Mouse (Mus musculus) megakaryocyte, adult 5-6 weeks (primary cell): ENCODE measurements around the gene Olfr20. TPM values are rescaled to one million over a fixed set of nuclear protein-coding genes. Genes with fewer than 3 reads are reported as not detected.
A peak's percentile ranks its signal among the peaks of the same experiment; 100 is the strongest.
"Not testable (repeated sequence)": the region's sequence is repeated elsewhere in the genome, so short reads cannot be mapped to it uniquely, and the experiment has no call there.

Experiments used
- ATAC-seq: 2 replicates; pipeline ENCODE4 v1.8.0; 2016; ENCODE audit warnings: mild to moderate bottlenecking, inconsistent platforms; ENCODE audit not compliant: poor library complexity, severe bottlenecking
- total RNA-seq, 2 experiments: library from RNA; stranded (forward) in 1 of 2; stranded (reverse) in 1 of 2; fragments of 153-499, 151-499 nt in 1 of 2; fragments of 221-1000, 200-1000 nt in 1 of 2; gene quantifications; 2 replicates each; pipeline versions ENCODE4 v1.2.3 to v1.2.4; 2015 to 2017

Gene Olfr20
- total RNA-seq (2015) (not detected in 2 replicates), total RNA-seq (2017) (not detected in 2 replicates)

DNA sequence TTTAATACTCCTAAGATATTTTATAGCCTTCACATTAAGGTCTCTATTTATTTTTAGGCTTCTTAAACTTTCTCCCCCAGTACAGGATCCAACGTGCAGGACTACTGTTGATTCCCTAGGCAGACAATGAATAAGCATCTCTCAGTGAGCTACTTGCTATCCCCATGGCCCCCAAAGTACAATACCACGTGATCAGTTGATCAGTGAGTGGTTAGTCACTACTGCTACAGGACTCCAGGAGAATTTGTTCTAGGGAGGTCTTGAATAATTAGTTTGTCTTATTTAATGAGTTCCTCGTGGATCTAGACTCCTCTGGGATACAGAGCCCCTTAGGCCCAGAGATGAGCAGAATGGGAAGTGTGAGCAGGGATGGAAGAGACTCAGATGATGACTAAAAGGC is at the start of gene Olfr20:
Gene Olfr20 (plus strand): TSS at position 301 of the 400 bp plus-strand sequence.
- no peak for ATAC-seq

DNA sequence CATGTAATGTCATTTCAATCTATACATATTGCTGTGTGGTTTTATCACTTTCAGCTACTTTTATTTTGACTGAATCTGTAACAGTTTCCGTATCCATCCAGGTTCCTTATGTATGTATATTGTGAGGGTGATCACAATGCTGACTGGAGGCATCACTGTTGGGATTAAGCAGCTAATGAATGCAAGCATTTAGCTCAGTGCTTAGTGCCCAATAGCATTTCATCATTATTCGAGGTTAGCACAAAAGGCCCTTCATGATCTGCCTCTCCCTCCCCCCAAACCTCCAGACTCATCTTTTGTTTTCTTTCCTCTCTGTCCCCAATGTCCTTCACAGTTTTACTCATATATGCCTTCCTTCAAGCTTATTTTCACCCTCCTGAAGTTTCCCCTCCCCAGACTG is 47.5 kb upstream of the Olfr20 start:
- ATAC-seq: no peak

DNA sequence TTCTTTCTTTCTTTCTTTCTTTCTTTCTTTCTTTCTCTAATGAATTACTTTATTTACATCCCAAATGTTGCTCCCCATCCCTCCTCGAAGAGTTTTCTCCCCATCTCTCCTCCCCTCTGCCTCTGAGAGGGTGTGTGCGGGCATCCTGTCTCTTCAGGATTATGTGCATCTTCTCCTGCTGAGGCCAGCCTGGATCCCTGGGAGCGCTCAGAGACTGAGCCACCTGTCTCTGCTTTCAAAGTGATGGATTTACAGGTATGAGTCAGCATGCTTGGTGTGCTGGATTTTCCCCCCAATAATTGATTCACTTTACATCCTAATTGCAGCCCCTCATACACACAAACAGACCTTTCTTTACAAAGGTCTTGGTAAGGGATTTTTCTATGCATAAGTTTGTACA is 34.6 kb upstream of the Olfr20 start:
- no peak for ATAC-seq

DNA sequence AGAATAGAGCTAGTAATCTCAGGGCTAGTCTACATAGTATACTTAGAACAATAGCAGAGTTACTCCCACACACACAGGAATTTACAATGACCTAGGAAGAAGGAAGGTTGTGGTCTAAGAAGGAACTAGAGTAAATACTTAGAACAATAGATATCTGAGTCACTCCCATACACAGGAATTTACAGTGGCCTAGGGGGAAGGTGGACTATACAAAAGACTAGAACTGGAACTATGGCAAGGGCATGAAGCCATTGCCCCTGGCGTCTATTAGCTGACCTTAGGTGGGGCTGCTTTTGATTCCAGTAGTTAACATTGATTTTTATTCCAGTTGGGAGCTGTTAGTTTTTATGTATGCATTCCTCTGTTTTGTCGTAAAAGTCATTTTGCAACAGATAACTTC is 32.0 kb upstream of the Olfr20 start:
- ATAC-seq: not testable (repeated sequence)

DNA sequence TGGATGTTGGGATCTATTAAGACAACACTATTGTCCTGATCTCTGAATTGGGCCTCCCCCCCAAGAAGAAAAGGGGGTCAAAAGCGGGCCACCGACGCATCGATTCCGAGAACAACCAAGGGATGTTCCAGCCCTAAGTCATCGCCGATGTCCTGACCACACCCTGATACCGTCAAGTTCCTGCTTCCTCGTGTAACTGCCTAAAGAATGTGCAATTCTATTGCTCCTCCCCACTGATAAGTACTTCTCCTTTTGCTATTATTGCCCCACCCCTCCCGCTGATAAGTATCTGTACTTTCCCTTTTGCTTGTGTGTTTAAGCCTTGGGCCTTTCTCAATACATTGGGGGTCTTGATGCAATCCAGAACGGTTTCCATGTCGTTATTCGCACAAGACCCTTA is 29.5 kb upstream of the Olfr20 start:
- not testable (repeated sequence) for ATAC-seq

DNA sequence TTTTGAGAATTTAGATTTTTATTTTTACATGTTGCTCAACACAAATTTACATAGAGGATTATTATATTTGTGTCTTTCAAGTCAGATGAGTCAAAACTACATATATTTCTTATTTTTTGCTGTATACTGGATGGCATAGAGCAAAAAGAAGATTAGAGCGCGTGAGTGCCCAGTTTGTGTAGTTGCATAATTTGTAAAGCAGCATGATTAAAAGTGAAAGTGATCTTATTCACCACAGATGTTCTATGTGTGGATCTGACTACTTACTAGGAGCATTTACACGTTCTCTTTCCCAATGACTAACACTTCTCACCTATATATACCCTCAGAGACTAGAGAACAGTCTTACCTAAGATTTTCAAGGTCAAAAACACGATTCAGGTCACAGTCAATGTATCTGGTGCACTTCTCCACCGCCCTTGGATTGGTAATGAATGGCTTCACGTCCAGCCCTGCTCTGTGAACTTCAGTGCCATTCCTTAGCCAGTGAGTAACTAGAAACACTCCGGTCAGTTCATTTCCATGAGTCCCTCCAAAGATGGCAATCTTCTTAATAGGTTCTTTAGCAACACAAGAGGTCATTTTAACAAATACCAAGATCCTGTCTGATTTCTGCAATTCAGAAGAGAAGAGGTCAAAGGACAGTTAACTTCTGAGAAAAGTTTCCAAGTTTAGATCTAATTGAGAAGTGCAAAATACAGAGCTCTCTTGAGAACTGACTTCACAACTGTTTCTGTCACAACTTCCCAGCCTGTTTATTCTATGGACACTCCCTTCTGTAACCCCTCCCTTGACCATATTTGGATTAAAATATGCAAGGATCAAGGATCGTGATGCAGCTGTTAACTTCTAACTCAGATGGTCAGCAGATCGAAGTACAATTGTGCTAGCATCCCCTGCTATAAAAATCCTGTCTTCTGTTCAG is 26.4 kb upstream of the Olfr20 start:
- no peak for ATAC-seq

DNA sequence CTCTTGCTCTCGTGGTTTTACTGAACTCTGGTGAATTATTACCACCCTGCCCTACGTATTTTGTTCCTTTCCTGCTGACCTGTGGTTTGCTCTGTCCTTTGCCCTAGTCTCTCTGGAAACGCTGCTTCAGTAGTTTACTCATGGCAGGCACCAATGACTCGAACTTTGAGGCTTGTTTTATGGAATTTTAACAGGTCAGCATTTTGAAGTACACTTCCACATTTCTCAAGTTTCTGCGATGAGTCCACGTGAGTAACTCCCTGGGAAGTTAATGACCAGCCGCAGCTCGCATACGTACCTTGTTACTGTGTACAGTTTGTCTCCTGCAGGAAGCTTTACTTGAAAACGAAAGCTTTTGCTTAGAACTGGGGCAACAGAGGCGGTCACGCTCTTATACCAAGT is 24.1 kb upstream of the Olfr20 start:
- 0 out of 2 replicates have a peak, but pooled peaks have one; percentile 18 for ATAC-seq

DNA sequence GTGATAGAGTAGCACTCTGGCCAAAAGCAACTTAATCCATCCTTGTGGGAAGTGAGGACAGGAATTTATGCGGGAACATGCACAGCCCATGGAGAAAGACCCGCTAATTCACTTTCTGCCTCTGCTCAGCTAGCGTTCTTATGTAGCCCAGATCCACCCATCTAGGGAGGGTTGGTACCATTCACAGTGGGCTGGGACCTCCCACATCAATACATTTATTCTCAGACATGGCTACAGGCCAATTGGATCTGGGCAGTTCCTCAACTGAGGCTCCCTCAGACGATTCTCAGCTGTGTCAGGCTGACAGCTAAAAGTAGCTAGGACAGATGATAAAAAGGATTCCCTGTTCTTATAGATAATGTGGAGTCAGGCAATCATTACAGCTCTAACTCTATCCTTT is 23.2 kb upstream of the Olfr20 start:
- ATAC-seq: no peak

DNA sequence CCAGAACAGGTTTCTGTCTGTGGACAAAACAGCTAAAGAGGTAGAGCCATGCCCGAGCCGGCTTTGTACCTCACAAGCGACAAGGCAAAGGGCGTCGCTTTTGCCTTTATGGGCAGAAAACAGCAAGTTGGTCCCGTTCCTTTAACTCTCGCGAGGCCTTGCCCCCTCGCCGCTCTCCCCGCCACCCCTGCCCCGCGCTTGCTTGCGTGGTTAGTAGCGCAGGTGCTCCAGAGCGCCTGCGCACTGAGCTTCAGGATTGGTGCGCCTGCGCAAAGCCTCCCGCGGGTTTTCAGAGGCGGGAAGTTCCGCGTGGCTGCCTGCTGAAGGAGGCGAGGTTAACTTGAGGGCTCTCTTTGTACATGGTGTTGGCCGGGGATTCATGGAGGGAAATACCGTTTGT is 21.1 kb upstream of the Olfr20 start, which contains the start of the genes Aspa, Gm49340 and Spata22:
Gene Aspa (minus strand): TSS at position 155 of the 400 bp plus-strand sequence.
Gene Gm49340 (plus strand): TSS at position 300 of the 400 bp plus-strand sequence.
Gene Spata22 (plus strand): TSS at position 300 of the 400 bp plus-strand sequence.
- ATAC-seq: no peak

DNA sequence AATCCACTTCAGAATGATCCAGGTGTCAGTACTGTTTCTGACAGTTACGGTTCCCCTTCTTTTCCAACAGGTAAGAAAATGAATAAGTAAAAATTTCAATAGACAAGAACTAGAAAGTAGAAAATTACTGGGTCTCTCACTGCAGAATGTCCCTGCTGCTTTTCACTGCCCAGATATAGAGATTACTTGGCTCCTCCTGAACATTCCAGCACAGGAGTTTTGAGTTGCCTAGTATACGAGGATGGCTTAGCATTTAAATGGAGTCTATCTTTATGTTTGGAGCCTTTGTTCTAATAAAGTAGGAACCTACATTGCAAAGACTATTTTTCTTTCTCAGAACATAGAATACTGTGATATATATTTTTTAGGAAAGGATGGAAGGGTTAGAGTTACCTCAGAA is 17.2 kb upstream of the Olfr20 start:
- no peak for ATAC-seq

DNA sequence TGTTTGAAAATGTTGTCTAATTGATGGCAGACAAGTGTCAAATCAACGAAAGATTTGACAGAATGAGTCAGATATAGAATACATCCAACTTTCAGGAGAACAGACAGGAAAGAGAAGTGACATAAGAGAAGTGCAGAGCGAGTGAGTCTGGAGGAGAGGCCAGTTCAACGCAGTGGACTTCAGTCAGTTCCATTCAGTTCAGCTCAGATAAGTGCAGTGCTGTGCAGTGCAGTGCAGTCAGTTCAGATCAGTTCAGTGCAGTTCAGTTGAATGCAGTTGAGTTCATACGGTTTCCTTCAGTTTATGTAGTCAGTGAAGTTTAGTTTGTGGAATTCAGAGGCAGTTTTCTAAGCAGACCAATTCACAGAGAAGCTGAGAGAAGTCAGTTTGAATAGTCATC is 13.7 kb upstream of the Olfr20 start:
- ATAC-seq: no peak

DNA sequence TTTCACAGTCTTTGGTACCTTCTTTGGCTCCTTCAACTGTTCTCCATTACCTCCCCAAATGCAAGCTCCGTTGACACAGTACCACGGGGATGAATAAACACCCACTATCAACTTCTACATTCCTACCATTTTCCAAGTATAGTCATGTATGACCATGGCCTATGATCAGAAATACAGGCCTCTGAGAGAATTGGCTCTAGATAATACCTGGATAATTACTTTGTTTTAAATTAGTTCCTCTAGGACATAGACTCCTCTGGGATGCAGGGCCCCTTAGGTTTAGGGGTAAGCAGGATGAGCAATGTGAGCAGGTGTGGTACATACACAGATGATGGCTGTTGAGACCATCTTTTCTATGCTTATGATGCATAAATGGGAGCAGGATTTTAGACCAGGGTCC is 20.4 kb downstream of the Olfr20 start, which contains the start of gene Olfr376:
Gene Olfr376 (plus strand): TSS at position 301 of the 400 bp plus-strand sequence.
- no peak for ATAC-seq

DNA sequence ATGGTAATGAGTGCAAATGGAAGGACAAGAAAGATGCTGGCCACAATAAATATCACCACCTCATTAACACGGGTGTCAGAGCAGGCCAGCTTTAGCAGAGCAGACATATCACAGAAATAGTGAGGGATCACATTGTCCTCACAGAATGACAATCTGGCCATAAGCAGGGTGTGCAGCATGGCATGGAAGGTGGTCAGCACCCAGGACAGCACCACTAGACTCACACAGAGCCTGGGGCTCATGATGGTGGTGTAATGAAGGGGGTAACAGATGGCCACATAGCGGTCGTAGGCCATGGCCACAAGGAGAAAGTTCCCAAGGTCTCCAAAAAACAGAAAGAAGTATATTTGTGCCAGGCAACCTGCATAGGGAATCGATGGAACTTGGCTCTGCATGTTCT is 44.8 kb downstream of the Olfr20 start:
- no peak for ATAC-seq

DNA sequence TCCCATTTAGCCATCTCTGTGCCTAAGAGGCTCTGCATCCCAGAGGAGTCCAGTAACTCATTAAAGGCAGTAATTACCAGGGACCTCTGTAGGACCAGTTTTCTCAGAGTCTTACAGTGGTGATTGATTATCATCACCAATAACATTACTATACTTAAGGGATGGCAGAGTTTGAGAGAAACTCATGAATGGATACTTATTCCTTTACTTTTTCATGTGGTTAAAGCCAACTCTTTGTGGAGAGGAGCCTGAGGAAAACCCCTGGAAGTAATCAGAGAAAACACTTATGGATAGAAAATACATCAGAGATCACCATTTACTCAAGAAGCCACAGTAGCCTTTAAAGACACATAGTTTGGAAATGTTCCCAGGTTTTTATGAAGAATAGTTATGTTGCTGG is 48.9 kb downstream of the Olfr20 start, which contains the start of gene Olfr1:
Gene Olfr1 (minus strand): TSS at position 101 of the 400 bp plus-strand sequence.
- ATAC-seq: no peak

Other genes with a start within 250 kb of the Olfr20 start
- gene Haspin, start 212.5 kb upstream of the Olfr20 start, total RNA-seq (2015): 14.9 and 15.1 TPM in 2 replicates
- gene Haspin, start 212.5 kb upstream of the Olfr20 start, total RNA-seq (2017): 19.2 and 21.8 TPM in 2 replicates
- not detected in 2 replicates for gene P2rx5, start 190.4 kb upstream of the Olfr20 start, total RNA-seq (2015)
- not detected in 2 replicates for gene P2rx5, start 190.4 kb upstream of the Olfr20 start, total RNA-seq (2017)
- gene Emc6, start 173.7 kb upstream of the Olfr20 start, total RNA-seq (2015): 42.9 and 53.0 TPM in 2 replicates
- 28.7 and 29.0 TPM in 2 replicates for gene Emc6, start 173.7 kb upstream of the Olfr20 start, total RNA-seq (2017)
- 13.7 and 19.9 TPM in 2 replicates for gene Tax1bp3, start 173.7 kb upstream of the Olfr20 start, total RNA-seq (2015)
- 16.8 and 18.5 TPM in 2 replicates for gene Tax1bp3, start 173.7 kb upstream of the Olfr20 start, total RNA-seq (2017)
- gene Ctns, start 151.7 kb upstream of the Olfr20 start, total RNA-seq (2015): 18.4 and 19.3 TPM in 2 replicates
- 21.0 and 23.3 TPM in 2 replicates for gene Ctns, start 151.7 kb upstream of the Olfr20 start, total RNA-seq (2017)
- 1.1 and 1.6 TPM in 2 replicates for gene Shpk, start 151.3 kb upstream of the Olfr20 start, total RNA-seq (2015)
- gene Shpk, start 151.3 kb upstream of the Olfr20 start, total RNA-seq (2017): 1.1 and 2.2 TPM in 2 replicates
- not detected in 2 replicates for gene Trpv1, start 116.5 kb upstream of the Olfr20 start, total RNA-seq (2015)
- not detected in 2 replicates for gene Trpv1, start 116.5 kb upstream of the Olfr20 start, total RNA-seq (2017)
- gene Trpv3, start 83.4 kb upstream of the Olfr20 start, total RNA-seq (2015): not detected in 2 replicates
- gene Trpv3, start 83.4 kb upstream of the Olfr20 start, total RNA-seq (2017): not detected in 2 replicates
- 1.1 and 1.3 TPM in 2 replicates for gene Aspa, start 21.2 kb upstream of the Olfr20 start, total RNA-seq (2015)
- 1.7 and 2.2 TPM in 2 replicates for gene Aspa, start 21.2 kb upstream of the Olfr20 start, total RNA-seq (2017)
- gene Gm49340, start 21.0 kb upstream of the Olfr20 start, total RNA-seq (2015): not detected in 2 replicates
- not detected in 2 replicates for gene Gm49340, start 21.0 kb upstream of the Olfr20 start, total RNA-seq (2017)
- not detected in 2 replicates for gene Spata22, start 21.0 kb upstream of the Olfr20 start, total RNA-seq (2015)
- not detected in 2 replicates for gene Spata22, start 21.0 kb upstream of the Olfr20 start, total RNA-seq (2017)
- gene Olfr376, start 20.5 kb downstream of the Olfr20 start, total RNA-seq (2015): not detected in 2 replicates
- not detected in 2 replicates for gene Olfr376, start 20.5 kb downstream of the Olfr20 start, total RNA-seq (2017)
- not detected in 2 replicates for gene Olfr1, start 48.8 kb downstream of the Olfr20 start, total RNA-seq (2015)
- gene Olfr1, start 48.8 kb downstream of the Olfr20 start, total RNA-seq (2017): not detected in 2 replicates
- gene Olfr378, start 77.7 kb downstream of the Olfr20 start, total RNA-seq (2015): not detected in 2 replicates
- gene Olfr378, start 77.7 kb downstream of the Olfr20 start, total RNA-seq (2017): not detected in 2 replicates
- not detected in 2 replicates for gene Olfr380, start 106.7 kb downstream of the Olfr20 start, total RNA-seq (2015)
- gene Olfr380, start 106.7 kb downstream of the Olfr20 start, total RNA-seq (2017): not detected in 2 replicates
- not detected in 2 replicates for gene Olfr381, start 140.8 kb downstream of the Olfr20 start, total RNA-seq (2015)
- not detected in 2 replicates for gene Olfr381, start 140.8 kb downstream of the Olfr20 start, total RNA-seq (2017)
- gene Olfr382, start 166.4 kb downstream of the Olfr20 start, total RNA-seq (2015): not detected in 2 replicates
- gene Olfr382, start 166.4 kb downstream of the Olfr20 start, total RNA-seq (2017): not detected in 2 replicates
- not detected in 2 replicates for gene Olfr385, start 242.2 kb downstream of the Olfr20 start, total RNA-seq (2015)
- gene Olfr385, start 242.2 kb downstream of the Olfr20 start, total RNA-seq (2017): not detected in 2 replicates
- not detected in 2 replicates for gene Olfr384, start 247.8 kb downstream of the Olfr20 start, total RNA-seq (2015)
- gene Olfr384, start 247.8 kb downstream of the Olfr20 start, total RNA-seq (2017): not detected in 2 replicates